Mouse (Mus musculus) bone marrow, adult 2 months (tissue): Measurements from ENCODE around the gene Hist1h3d.

ENCODE experiments used
- CTCF ChIP-seq: fragments of 200-500 bp; IDR thresholded peaks from 2 replicates; pipeline ENCODE4 v1.5.1; 2011; ENCODE audit warnings: low read length, control low read depth; ENCODE audit not compliant: control insufficient read depth, insufficient read depth
- POLR2A ChIP-seq: fragments of 200-500 bp; IDR thresholded peaks from 2 replicates; pipeline ENCODE4 v1.6.1; 2011; ENCODE audit warnings: low read depth, mild to moderate bottlenecking, control low read depth, low read length, borderline replicate concordance; ENCODE audit not compliant: control insufficient read depth

GRCm38 (mm10) chr13:23554393-23554792 is 21.2 kb upstream of the Hist1h3d start:
- TF ChIP-seq POLR2A = no peak
- TF ChIP-seq CTCF = no peak
